Mouse (Mus musculus): ENCODE data around the gene Vsig1.

The Vsig1 gene

GRCm38 (mm10) chrX:140907360-140907759 lies at the start of gene Vsig1:
Gene Vsig1 (plus strand): TSS chrX:140907608.
- DNase-seq: no peak

GRCm38 (mm10) chrX:140862760-140863159 lies 44.6 kb upstream of the Vsig1 start:
- DNase-seq: no peak

- DNase-seq: no peak
Observed at GRCm38 (mm10) chrX:140863431-140863830, 44.0 kb upstream of the Vsig1 start.

DNA sequence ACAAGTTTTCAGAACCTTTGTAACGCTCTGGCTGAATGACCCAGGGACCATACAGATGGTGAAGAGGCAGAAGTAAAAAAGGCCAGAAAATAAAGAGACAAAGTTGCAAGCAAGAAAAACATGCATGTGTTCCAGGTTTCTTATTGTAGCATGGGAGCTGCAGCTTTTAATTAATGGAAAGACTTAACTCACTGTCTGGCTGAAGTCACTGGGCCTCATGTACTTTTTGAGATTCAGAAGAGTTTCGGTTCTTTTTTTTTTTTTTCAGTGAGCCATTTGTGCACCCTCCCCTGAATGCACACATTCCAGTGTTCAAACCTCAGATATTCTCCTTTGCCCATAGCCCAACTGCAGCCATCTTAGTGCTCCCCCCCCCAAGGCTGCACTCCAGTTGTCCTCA lies 20.2 kb upstream of the Vsig1 start:
- DNase-seq: no peak

DNA sequence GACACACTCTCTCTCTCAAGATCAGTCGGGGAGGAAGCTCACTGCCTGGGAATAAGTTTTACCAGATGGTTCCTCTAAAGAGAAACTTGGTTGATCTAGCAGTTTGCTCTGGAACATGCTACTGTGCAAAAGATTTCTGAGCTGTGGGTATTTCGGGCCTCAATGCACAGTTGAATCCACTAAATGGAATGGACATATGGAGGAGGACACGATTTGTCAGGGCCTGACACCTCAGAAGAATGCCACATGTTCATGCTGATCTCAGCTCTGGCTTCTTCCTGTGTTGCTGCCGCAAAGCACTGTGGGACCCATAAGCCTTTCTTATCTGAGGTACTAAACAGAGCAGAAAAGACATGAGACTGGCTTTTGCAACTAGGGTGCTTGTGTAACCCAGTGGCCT lies 15.6 kb upstream of the Vsig1 start:
- DNase-seq: no peak

GRCm38 (mm10) chrX:140903487-140903886 lies 3.9 kb upstream of the Vsig1 start:
- no peak for DNase-seq

- no peak for DNase-seq
Observed at GRCm38 (mm10) chrX:140921321-140921720, 13.9 kb downstream of the Vsig1 start.

- DNase-seq: no peak
Observed at GRCm38 (mm10) chrX:140932066-140932465, 24.7 kb downstream of the Vsig1 start.

GRCm38 (mm10) chrX:140933263-140933662 lies 25.9 kb downstream of the Vsig1 start:
- no peak for DNase-seq

GRCm38 (mm10) chrX:140936271-140936670 lies 28.9 kb downstream of the Vsig1 start:
- DNase-seq: no peak

DNA sequence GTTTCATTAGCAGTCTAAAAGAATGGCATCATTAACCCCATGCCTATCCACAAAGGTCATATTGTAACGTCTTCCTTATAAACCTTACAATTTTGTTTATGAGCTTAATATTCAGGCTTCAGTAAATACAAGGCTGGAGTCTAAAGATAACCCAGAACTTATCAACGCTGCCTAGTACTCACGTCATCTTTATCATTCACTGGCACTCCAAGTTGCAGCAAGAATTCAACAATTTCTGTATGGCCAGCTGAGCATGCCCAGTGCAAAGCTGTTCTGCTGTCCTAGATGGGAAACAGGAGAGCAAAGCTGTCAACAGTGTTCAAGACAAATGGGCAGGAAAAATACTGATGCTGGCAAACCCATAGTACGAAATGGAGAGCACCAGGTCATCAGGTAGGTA lies 46.2 kb downstream of the Vsig1 start:
- peak; percentile 71 for DNase-seq

- DNase-seq: peak; percentile 94
Observed at GRCm38 (mm10) chrX:140956272-140956940, 49.0 kb downstream of the Vsig1 start, which contains the start of the genes Psmd10 and Atg4a. Gene Psmd10 (minus strand): TSS chrX:140956728. Gene Atg4a (plus strand): TSS chrX:140956907.

DNA sequence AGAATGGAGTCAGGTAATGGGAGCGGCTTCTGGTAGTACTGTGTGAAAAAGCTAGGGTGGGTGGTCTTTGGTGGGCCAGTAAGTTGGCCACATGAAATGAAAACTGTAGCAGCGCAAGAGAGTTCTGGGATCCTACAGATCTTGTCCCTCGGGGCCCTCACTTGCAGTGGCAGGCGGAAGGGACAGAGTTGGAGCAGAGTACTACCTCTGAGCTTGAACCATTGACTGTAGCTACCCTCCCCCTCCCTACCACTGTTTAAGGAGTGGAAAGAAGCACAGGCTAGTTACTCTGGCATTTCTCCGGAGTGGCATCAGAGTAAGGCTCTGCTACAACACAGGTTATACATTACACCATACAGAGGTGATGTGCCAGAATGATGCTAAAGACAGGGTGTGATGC lies 49.6 kb downstream of the Vsig1 start:
- no peak for DNase-seq

DNA sequence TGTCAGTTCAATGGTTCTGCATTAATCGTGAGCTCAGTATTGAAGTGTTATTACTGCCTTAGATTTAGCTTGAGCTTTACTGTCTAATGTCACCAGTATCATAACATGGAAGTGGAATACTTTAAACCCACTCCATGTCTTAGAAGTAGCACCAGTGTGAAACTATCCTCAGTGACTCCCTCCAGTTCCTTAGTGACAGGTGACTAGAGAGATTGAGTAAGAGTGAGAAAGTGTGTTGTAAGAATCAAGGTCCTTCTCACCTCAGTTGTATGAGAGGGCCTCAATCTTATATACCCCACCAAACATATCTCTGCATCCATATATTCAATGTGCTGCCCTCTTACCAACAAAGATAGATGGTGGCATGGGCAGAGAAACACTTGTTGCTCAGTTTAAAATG lies 71.5 kb downstream of the Vsig1 start:
- no peak for DNase-seq

- DNase-seq: no peak
Observed at GRCm38 (mm10) chrX:140979546-140979945, 72.1 kb downstream of the Vsig1 start.

DNA sequence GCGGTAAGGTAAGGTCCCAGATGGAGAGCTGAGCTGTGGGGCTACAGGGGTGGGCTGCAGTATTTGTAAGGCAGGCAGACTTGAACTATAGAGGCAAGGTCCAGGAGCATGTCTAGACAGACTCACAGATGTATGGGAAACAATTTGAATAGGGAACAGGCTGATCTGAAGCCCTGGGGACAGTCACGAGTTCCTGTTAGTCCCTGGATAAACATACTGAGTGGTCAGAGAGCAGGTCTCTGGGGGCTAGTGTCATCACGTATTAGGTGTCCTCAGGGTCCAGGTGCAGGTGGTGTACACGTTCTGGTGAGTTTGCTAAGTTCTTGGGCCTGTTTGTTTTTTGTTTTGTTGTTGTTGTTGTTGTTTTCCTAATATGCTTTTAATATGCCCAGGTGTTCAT lies 72.8 kb downstream of the Vsig1 start:
- DNase-seq: no peak

GRCm38 (mm10) chrX:140983206-140983960 lies 76.0 kb downstream of the Vsig1 start:
- DNase-seq: no peak

DNA sequence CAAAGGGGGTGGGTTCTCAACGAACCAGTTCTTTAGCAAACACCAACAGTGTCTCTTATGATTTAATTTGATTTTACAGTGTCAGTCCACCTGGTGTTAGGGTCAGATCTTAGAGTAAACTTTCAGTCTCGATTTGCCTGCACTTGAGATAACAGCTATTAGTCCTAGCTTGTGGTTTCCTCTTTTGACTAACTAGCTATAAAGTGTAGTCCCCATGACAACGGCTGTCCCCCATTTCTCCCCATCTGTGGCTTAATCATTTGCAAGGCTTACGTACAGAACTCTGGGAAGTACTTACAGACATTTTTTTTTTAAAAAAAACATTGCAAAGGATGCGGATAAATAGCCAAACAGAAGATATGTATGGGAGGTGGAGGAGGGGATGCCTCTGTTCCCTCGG lies 77.4 kb downstream of the Vsig1 start:
- DNase-seq: no peak

- DNase-seq: no peak
Observed at GRCm38 (mm10) chrX:140985256-140985655, 77.8 kb downstream of the Vsig1 start.
